Mouse (Mus musculus) lung, embryonic 14.5 days (tissue): Measurements from ENCODE around the gene Btbd19. TPM values are rescaled to one million over a fixed set of nuclear protein-coding genes. Genes with fewer than 3 reads are reported as not detected.

Experiments
- ATAC-seq: fragments of 200-750 bp; cut with Nextera tagmentation; 2 replicates; pipeline ENCODE4 v1.8.0; 2017; ENCODE audit warnings: mild to moderate bottlenecking, moderate TSS enrichment, moderate library complexity; ENCODE audit not compliant: insufficient read depth
- DNase-seq: peaks from one replicate; pipeline ENCODE4 v3.0.0-alpha.2; 2015
- H3K27ac ChIP-seq: fragments of 300-500 bp; sonication (generic); 2 replicates; pipeline ENCODE4 v1.5.1; 2014; ENCODE audit warnings: low read depth, mild to moderate bottlenecking, moderate library complexity
- H3K27me3 ChIP-seq: fragments of 300-500 bp; sonication (generic); 2 replicates; pipeline ENCODE4 v1.6.1; 2014; ENCODE audit warnings: low read length, control low read depth; ENCODE audit not compliant: insufficient read depth
- H3K36me3 ChIP-seq: fragments of 300-500 bp; sonication (generic); 2 replicates; pipeline ENCODE4 v1.6.1; 2014; ENCODE audit warnings: control low read depth; ENCODE audit not compliant: insufficient read depth
- H3K4me1 ChIP-seq: fragments of 300-500 bp; sonication (generic); 2 replicates; pipeline ENCODE4 v1.6.1; 2014; ENCODE audit warnings: antibody characterized with exemption, control low read depth; ENCODE audit not compliant: insufficient read depth
- H3K4me2 ChIP-seq: fragments of 300-500 bp; sonication (generic); 2 replicates; pipeline ENCODE4 v1.6.1; 2014; ENCODE audit warnings: mild to moderate bottlenecking
- H3K4me3 ChIP-seq: fragments of 300-500 bp; sonication (generic); 2 replicates; pipeline ENCODE4 v1.5.1; 2014; ENCODE audit warnings: low read depth, low read length
- H3K9ac ChIP-seq: fragments of 300-500 bp; sonication (generic); 2 replicates; pipeline ENCODE4 v1.6.1; 2014
- H3K9me3 ChIP-seq: fragments of 300-500 bp; sonication (generic); 2 replicates; pipeline ENCODE4 v1.6.1; 2016; ENCODE audit warnings: low read depth, low read length, control low read depth
- CTCF ChIP-seq: IDR thresholded peaks from 2 replicates; pipeline ENCODE4 v1.5.1; 2016; ENCODE audit warnings: antibody characterized with exemption, low read depth
- WGBS: fragments of 180-500 bp; shearing (Covaris S2); extraction: QIAGEN DNeasy Blood & Tissue Kit; methylation state at CpG from one replicate; pipeline ENCODE4 v1.1.7; 2014; 5-methylcytosine and 5-hydroxymethylcytosine counted together
- polyA plus RNA-seq: library from polyadenylated mRNA; unstranded; fragments of >200 nt; fragmentation: Nextera tagmentation; extraction: Ambion mirVana; gene quantifications from 2 replicates; pipeline ENCODE4 v1.2.1, GENCODE M21; 2014

Gene Btbd19
- polyA plus RNA-seq, 1 experiment from 2014 or later, result 6.7 TPM

DNA sequence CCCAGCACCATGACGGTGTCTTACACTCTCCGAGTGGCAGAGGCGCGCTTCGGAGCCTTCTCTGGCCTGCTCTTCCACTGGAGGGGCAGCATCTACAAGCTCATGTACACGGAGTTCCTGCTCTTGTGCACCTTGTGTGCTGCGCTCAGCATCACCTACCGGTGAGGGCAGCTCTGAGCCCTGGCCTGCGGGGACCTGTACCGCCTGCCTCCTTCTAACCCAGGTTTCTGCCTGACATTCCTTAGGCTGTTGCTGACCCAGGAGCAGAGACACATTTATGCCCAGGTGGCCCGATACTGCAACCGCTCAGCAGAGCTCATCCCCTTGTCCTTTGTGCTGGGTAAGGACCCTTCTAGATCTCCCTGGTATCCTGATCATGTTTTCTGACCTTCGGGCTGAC lies 19.7 kb upstream of the Btbd19 start:
- Histone ChIP-seq H3K4me3 (no peak overlapping the region), H3K9ac (no peak overlapping the region), H3K36me3 (peaks cover 17% of the 10 kb centered on the region), H3K4me2 (no peak overlapping the region), H3K4me1 (no peaks in the 10 kb centered on the region), H3K9me3 (no peaks in the 10 kb centered on the region), H3K27me3 (no peaks in the 10 kb centered on the region), H3K27ac (no peak overlapping the region)
- no peak for DNase-seq
- no peak for ATAC-seq
- WGBS, result 89% methylated on average over 13 of the region's 13 CpGs
- TF ChIP-seq CTCF, result no peak

DNA sequence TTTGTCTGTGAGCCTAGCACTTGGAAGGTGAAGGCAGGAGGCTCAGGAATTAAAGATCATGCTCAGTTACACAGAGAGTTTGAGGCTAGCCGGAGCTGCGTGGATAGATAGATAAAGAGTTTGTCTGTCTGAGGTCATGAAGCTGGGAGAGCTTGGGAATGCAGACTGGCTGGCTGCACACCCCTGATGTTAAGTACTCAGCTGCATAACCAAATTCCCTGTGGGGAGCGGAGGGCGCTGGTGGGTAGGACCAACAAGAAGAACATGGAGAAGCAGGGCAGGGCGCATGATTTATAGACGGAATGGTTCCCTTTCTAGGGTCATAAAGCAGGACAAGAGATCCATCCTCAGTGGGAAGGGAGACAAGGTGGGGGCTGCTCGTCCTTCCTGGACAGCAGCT lies 17.5 kb upstream of the Btbd19 start:
- H3K4me3 ChIP-seq, result no peak overlapping the region
- no peak overlapping the region for H3K27ac ChIP-seq
- TF ChIP-seq CTCF, result no peak
- H3K4me1 ChIP-seq, result no peaks in the 10 kb centered on the region
- no peak for ATAC-seq
- no peak for DNase-seq
- 46% methylated on average over 7 of the region's 7 CpGs for WGBS
- H3K4me2 ChIP-seq, result no peak overlapping the region
- H3K36me3 ChIP-seq, result 0 out of 2 replicates have a peak, but pooled peaks cover 2% of the 10 kb centered on the region
- no peaks in the 10 kb centered on the region for H3K9me3 ChIP-seq
- no peak overlapping the region for H3K9ac ChIP-seq
- H3K27me3 ChIP-seq, result no peaks in the 10 kb centered on the region

DNA sequence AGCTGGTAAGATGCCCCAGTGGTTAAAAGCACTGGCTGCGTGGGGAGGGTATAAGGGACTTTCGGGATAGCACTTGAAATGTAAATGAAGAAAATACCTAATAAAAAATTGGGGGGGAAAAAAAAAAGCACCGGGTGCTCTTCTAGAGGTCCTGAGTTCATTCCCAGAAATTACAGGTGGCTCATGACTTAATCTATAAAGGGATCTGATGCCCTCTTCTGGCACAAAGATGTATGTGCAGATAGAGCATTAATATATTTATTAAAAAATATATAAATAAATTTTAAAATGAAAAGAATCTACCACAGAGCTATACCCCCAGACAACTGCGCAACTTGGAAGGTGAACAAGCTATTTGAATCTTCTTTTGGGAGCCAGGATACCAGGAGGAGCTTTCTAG lies 15.1 kb upstream of the Btbd19 start:
- Histone ChIP-seq H3K9ac (no peak overlapping the region), H3K27me3 (no peaks in the 10 kb centered on the region), H3K36me3 (no peaks in the 10 kb centered on the region), H3K4me3 (no peak overlapping the region), H3K4me1 (no peaks in the 10 kb centered on the region), H3K27ac (no peak overlapping the region), H3K9me3 (no peaks in the 10 kb centered on the region), H3K4me2 (no peak overlapping the region)
- 31% methylated on average over 4 of the region's 4 CpGs for WGBS
- DNase-seq (peak; percentile 71), ATAC-seq (no peak)
- peak; percentile 52 for TF ChIP-seq CTCF

DNA sequence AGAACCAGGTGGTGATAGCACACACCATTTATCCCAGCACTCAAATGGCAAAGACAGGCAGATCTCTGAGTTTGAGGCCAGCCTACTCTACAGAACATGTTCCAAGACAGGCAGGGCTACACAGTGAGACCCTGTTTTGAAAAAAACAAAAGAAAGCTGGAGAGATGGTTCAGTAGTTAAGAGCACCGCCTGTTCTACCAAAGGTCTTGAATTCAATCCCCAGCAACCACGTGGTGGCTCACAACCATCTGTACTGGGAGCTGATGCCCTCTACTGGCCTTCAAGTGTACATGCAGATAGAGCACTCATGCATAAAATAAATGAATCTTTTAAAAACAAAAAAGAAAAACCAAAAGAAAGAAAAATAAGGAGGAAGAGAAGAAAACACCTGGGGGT lies 13.7 kb upstream of the Btbd19 start:
- H3K4me2 ChIP-seq, result no peak overlapping the region
- 2% methylated on average over 2 of the region's 2 CpGs for WGBS
- H3K27ac ChIP-seq, result no peak overlapping the region
- no peaks in the 10 kb centered on the region for H3K36me3 ChIP-seq
- peak; percentile 74 for DNase-seq
- no peak overlapping the region for H3K4me3 ChIP-seq
- peak; percentile 81 for TF ChIP-seq CTCF
- H3K9ac ChIP-seq, result no peak overlapping the region
- 0 out of 2 replicates have a peak, but pooled peaks cover 1% of the 10 kb centered on the region for H3K4me1 ChIP-seq
- peak; percentile 35; the same call in 1 of the 2 replicates for ATAC-seq
- no peaks in the 10 kb centered on the region for H3K9me3 ChIP-seq
- H3K27me3 ChIP-seq, result no peaks in the 10 kb centered on the region

DNA sequence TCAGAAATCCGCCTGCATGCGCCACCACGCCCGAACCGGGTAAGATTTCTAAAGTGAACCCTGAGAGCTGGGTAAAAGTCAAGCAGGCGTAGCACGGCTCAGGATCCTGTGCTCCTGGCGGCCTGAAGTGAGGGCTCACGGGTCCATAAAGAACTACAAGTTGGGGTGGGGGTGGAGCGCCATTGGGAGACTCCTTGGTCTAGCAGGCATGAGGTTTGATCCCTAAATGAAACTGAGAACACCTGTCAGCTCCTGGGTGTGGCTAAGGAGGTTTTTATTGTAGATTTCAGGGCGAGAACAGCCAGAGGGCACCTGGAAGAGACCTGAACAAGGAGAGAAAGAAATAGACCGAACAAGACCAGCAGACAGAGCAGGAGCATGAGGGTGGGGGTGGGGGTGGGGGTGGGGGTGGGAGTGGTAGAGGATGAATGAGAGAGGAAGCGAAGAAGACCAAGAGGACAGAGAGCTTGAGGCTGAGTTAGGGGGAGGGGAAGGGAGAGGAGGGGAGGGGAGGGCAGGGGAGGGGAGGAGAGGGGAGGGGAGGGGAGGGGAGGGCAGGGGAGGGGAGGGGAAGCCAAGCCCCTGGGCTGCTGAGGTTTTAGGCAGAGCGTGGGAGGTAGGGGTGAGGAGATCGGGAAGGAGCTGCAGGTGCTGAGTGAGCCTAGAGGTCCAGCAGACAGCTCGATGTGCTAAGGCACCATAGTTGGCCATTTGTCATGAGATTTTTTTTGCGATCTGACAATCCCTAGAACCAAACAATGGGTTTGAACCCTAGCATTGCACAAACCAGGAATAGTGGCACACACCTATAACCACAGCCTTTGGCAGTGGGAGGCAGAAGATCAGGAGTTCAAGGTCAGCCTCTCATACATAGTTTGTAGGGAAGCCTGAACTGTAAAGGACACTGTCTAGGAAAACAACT lies 13.0 kb upstream of the Btbd19 start:
- no peak overlapping the region for H3K27ac ChIP-seq
- no peak overlapping the region for H3K4me2 ChIP-seq
- DNase-seq (no peak), ATAC-seq (no peak)
- H3K4me1 ChIP-seq, result 0 out of 2 replicates have a peak, but pooled peaks cover 3% of the 10 kb centered on the region
- no peaks in the 10 kb centered on the region for H3K27me3 ChIP-seq
- H3K4me3 ChIP-seq, result no peak overlapping the region
- H3K36me3 ChIP-seq, result no peaks in the 10 kb centered on the region
- H3K9me3 ChIP-seq, result no peaks in the 10 kb centered on the region
- 60% methylated on average over 17 of the region's 17 CpGs for WGBS
- no peak for TF ChIP-seq CTCF
- H3K9ac ChIP-seq, result no peak overlapping the region

DNA sequence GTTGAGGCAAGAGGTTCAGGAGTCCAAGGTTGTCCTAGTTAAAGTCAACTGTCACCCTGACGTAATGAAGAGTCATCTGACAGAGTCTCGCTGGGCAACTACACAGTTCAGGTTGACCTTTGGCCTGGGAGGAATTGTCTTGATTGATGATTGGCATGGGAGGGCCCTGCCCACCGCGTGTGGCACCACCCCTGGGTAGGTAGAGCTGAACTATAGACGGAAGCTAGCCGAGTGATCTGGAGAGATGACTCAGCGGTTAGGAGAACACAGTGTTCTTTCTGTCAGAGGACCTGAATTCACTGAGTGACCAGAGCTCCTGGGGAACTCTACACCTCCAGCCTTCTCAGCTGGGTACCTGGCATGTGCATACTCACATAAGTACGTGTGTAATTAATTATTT lies 10.5 kb upstream of the Btbd19 start:
- 19% methylated on average over 8 of the region's 8 CpGs for WGBS
- no peak for ATAC-seq
- DNase-seq, result no peak

DNA sequence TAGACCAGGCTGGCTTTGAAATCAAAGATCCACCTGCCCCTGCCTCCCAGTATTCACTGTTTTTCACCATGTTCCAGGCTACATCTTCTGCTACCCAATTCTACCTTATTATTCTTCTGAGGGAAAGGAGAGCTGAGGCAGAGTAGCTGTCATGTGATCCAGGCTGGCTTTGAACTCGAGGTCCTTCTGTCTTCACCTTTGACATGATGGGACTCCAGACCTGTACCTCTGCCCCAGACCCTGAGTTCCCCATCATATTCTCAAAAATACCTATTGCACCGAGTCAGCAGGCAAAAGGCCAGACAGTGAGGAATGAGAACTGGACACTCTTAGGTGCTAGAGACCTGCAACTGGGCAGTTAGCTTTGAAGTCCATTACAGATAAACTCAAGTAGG lies 9.1 kb upstream of the Btbd19 start:
- Histone ChIP-seq H3K9ac (no peak overlapping the region), H3K4me2 (peak overlapping the region; percentile 100), H3K36me3 (peaks cover 4% of the 10 kb centered on the region; the same call in 1 of the 2 replicates), H3K9me3 (no peaks in the 10 kb centered on the region), H3K27me3 (peaks cover 18% of the 10 kb centered on the region), H3K4me1 (peaks cover 14% of the 10 kb centered on the region; the same call in 1 of the 2 replicates), H3K4me3 (0 out of 2 replicates have a peak overlapping the region, but pooled peaks have one; percentile 85), H3K27ac (no peak overlapping the region)
- DNase-seq (no peak), ATAC-seq (no peak)
- 21% methylated on average over 2 of the region's 2 CpGs for WGBS
- no peak for TF ChIP-seq CTCF

More for the DNA sequence above, 10.5 kb upstream of the Btbd19 start:
- Histone ChIP-seq H3K4me2 (no peak overlapping the region), H3K4me3 (no peak overlapping the region), H3K27me3 (peaks cover 18% of the 10 kb centered on the region), H3K27ac (no peak overlapping the region), H3K9me3 (no peaks in the 10 kb centered on the region), H3K9ac (no peak overlapping the region), H3K4me1 (peaks cover 14% of the 10 kb centered on the region; the same call in 1 of the 2 replicates), H3K36me3 (0 out of 2 replicates have a peak, but pooled peaks cover 4% of the 10 kb centered on the region)
- TF ChIP-seq CTCF, result no peak
